Mouse (Mus musculus) small intestine, adult 2 months (tissue): ENCODE results near the gene Iqcf1. TPM values are rescaled to one million over a fixed set of nuclear protein-coding genes. Genes with fewer than 3 reads are reported as not detected.

ENCODE experiments used
- H3K27ac ChIP-seq: fragments of 200-500 bp; 2 replicates; pipeline ENCODE4 v1.5.1; 2012; ENCODE audit warnings: low read depth, low read length, control low read depth, inconsistent platforms; ENCODE audit not compliant: insufficient read depth
- H3K27me3 ChIP-seq: fragments of 200-500 bp; 2 replicates; pipeline ENCODE4 v1.6.1; 2012; ENCODE audit warnings: mild to moderate bottlenecking, moderate library complexity, low read length, inconsistent platforms; ENCODE audit not compliant: control insufficient read depth, insufficient read depth
- H3K36me3 ChIP-seq: fragments of 200-500 bp; 2 replicates; pipeline ENCODE4 v1.6.1; 2012; ENCODE audit warnings: mild to moderate bottlenecking, low read length, control low read depth, inconsistent platforms; ENCODE audit not compliant: control insufficient read depth, insufficient read depth
- H3K4me1 ChIP-seq: fragments of 200-500 bp; 2 replicates; pipeline ENCODE4 v1.6.1; 2012; ENCODE audit warnings: low read length, inconsistent platforms, mixed read lengths; ENCODE audit not compliant: control insufficient read depth, insufficient read depth, insufficient read length
- H3K4me3 ChIP-seq: fragments of 200-500 bp; 2 replicates; pipeline ENCODE4 v1.5.1; 2012; ENCODE audit warnings: low read depth, mild to moderate bottlenecking, control low read depth, inconsistent platforms, low read length, moderate library complexity
- CTCF ChIP-seq: fragments of 200-500 bp; IDR thresholded peaks from 2 replicates; pipeline ENCODE4 v1.5.1; 2012; ENCODE audit warnings: low read depth, mild to moderate bottlenecking, control low read depth, inconsistent platforms, low read length, moderate library complexity, mixed read lengths; ENCODE audit not compliant: insufficient replicate concordance, insufficient read length; ENCODE audit errors: extremely low read depth
- POLR2A ChIP-seq: fragments of 200-500 bp; IDR thresholded peaks from 2 replicates; pipeline ENCODE4 v1.6.1; 2012; ENCODE audit warnings: low read depth, mild to moderate bottlenecking, control low read depth, inconsistent platforms, low read length, moderate library complexity
- WGBS: fragments of 180-500 bp; shearing (Covaris S2); methylation state at CpG from one replicate; pipeline ENCODE4 v1.1.7; 2018; 5-methylcytosine and 5-hydroxymethylcytosine counted together
- polyA plus RNA-seq: library from polyadenylated mRNA; depleted of rRNA; stranded (reverse); fragments of >200 nt; gene quantifications from 2 replicates; pipeline ENCODE4 v1.2.3, GENCODE M21; 2012

Iqcf1 gene
- polyA plus RNA-seq, 1 experiment = not detected

GRCm38 (mm10) chr9:106454071-106454761 is 45.6 kb upstream of the Iqcf1 start:
- 20% methylated on average over 20 of the region's 20 CpGs for WGBS

GRCm38 (mm10) chr9:106454888-106455681 is 44.7 kb upstream of the Iqcf1 start:
- H3K4me3 ChIP-seq = no peak overlapping the region
- no peaks in the 10 kb centered on the region for H3K27me3 ChIP-seq
- peaks cover 8% of the 10 kb centered on the region for H3K4me1 ChIP-seq
- no peak overlapping the region for H3K27ac ChIP-seq
- no peaks in the 10 kb centered on the region for H3K36me3 ChIP-seq
- WGBS = 79% methylated on average over 17 of the region's 17 CpGs
- TF ChIP-seq POLR2A = no peak
- TF ChIP-seq CTCF = no peak

More at GRCm38 (mm10) chr9:106454071-106454761, 45.6 kb upstream of the Iqcf1 start:
- TF ChIP-seq CTCF (no peak), POLR2A (no peak)
- H3K4me1 ChIP-seq = peaks cover 12% of the 10 kb centered on the region
- no peaks in the 10 kb centered on the region for H3K36me3 ChIP-seq
- H3K27ac ChIP-seq = no peak overlapping the region
- peak overlapping the region; percentile 73 for H3K4me3 ChIP-seq
- H3K27me3 ChIP-seq = no peaks in the 10 kb centered on the region

- TF ChIP-seq POLR2A (no peak), CTCF (no peak)
- Histone ChIP-seq H3K27me3 (no peaks in the 10 kb centered on the region), H3K4me1 (peaks cover 8% of the 10 kb centered on the region), H3K27ac (no peak overlapping the region), H3K36me3 (no peaks in the 10 kb centered on the region), H3K4me3 (no peak overlapping the region)
- WGBS = 78% methylated on average over 15 of the region's 15 CpGs
Observed at GRCm38 (mm10) chr9:106456325-106457162, 43.2 kb upstream of the Iqcf1 start.

GRCm38 (mm10) chr9:106457163-106457559 is 42.6 kb upstream of the Iqcf1 start:
- WGBS = 77% methylated on average over 9 of the region's 9 CpGs
- H3K36me3 ChIP-seq = no peaks in the 10 kb centered on the region
- peaks cover 8% of the 10 kb centered on the region for H3K4me1 ChIP-seq
- H3K27ac ChIP-seq = no peak overlapping the region
- no peak overlapping the region for H3K4me3 ChIP-seq
- H3K27me3 ChIP-seq = no peaks in the 10 kb centered on the region
- TF ChIP-seq CTCF (no peak), POLR2A (no peak)

DNA sequence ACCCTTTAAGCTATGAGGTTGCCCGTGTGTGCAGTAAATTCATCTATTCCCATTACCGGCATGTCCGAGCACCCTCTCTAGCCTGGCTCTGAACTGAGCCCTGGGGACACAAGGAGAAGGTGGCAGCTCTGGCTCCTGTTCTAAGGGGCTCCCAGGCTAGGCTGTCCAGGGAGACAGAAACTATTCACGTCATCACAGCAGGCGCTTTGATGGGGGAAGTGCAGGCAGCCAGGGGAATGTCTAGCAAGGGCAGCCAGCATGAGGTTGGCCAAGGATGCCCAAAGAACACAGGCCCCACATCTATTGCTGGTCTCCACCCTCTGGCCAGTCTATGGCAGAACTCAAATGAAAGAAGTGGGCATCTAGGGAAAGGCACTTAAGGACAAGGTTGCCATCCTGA is 41.8 kb upstream of the Iqcf1 start:
- H3K36me3 ChIP-seq = no peaks in the 10 kb centered on the region
- H3K27ac ChIP-seq = no peak overlapping the region
- peaks cover 8% of the 10 kb centered on the region for H3K4me1 ChIP-seq
- H3K4me3 ChIP-seq = no peak overlapping the region
- H3K27me3 ChIP-seq = no peaks in the 10 kb centered on the region
- TF ChIP-seq CTCF (no peak), POLR2A (no peak)
- 88% methylated on average over 5 of the region's 5 CpGs for WGBS

GRCm38 (mm10) chr9:106459946-106460345 is 39.8 kb upstream of the Iqcf1 start:
- 64% methylated on average over 15 of the region's 15 CpGs for WGBS

More at GRCm38 (mm10) chr9:106459946-106460345, 39.8 kb upstream of the Iqcf1 start:
- H3K4me3 ChIP-seq = no peak overlapping the region
- no peaks in the 10 kb centered on the region; the same call in 1 of the 2 replicates for H3K4me1 ChIP-seq
- H3K27me3 ChIP-seq = peaks cover 10% of the 10 kb centered on the region
- H3K36me3 ChIP-seq = no peaks in the 10 kb centered on the region
- TF ChIP-seq POLR2A (no peak), CTCF (no peak)
- H3K27ac ChIP-seq = no peak overlapping the region
